Mouse (Mus musculus) ES-Bruce4 (cell line): ENCODE results near the gene Pgam5. TPM values are rescaled to one million over a fixed set of nuclear protein-coding genes. Genes with fewer than 3 reads are reported as not detected.

ENCODE experiments used
- H3K27ac ChIP-seq: 2 replicates; pipeline ENCODE4 v1.5.1; 2012; ENCODE audit warnings: low read length, inconsistent platforms; ENCODE audit not compliant: insufficient read depth
- H3K27me3 ChIP-seq: 2 replicates; pipeline ENCODE4 v1.6.1; 2012; ENCODE audit warnings: mild to moderate bottlenecking, low read length, inconsistent platforms; ENCODE audit not compliant: control insufficient read depth, poor library complexity, insufficient read depth, severe bottlenecking
- H3K36me3 ChIP-seq: 2 replicates; pipeline ENCODE4 v1.6.1; 2012; ENCODE audit warnings: inconsistent platforms, mild to moderate bottlenecking, low read length, moderate library complexity; ENCODE audit not compliant: control insufficient read depth, poor library complexity, insufficient read depth, severe bottlenecking
- H3K4me1 ChIP-seq: one replicate; pipeline ENCODE4 v1.8.1; 2011; ENCODE audit warnings: low read length; ENCODE audit not compliant: control insufficient read depth, insufficient read depth
- H3K4me3 ChIP-seq: 2 replicates; pipeline ENCODE4 v1.5.1; 2011; ENCODE audit warnings: low read depth, mild to moderate bottlenecking, low read length
- H3K9ac ChIP-seq: 2 replicates; pipeline ENCODE4 v1.6.1; 2012; ENCODE audit warnings: low read depth, mild to moderate bottlenecking, inconsistent platforms; ENCODE audit not compliant: poor library complexity, severe bottlenecking
- H3K9me3 ChIP-seq: replicated peaks from 2 replicates; pipeline ENCODE4 v1.6.1; 2012; ENCODE audit warnings: mild to moderate bottlenecking, low read length, inconsistent platforms; ENCODE audit not compliant: control insufficient read depth, poor library complexity, insufficient read depth, severe bottlenecking
- CTCF ChIP-seq: IDR thresholded peaks from one replicate; pipeline ENCODE4 v1.8.1; 2011; ENCODE audit warnings: low read depth, low read length
- EP300 ChIP-seq: IDR thresholded peaks from 2 replicates; pipeline ENCODE4 v1.6.1; 2011; ENCODE audit warnings: low read depth, low read length; ENCODE audit not compliant: insufficient read depth
- POLR2A ChIP-seq: IDR thresholded peaks from one replicate; pipeline ENCODE4 v1.8.1; 2011; ENCODE audit warnings: low read length; ENCODE audit not compliant: insufficient read depth
- polyA plus RNA-seq: library from polyadenylated mRNA; stranded (reverse); fragments of >200 nt; gene quantifications from 2 replicates; pipeline ENCODE4 v1.2.4, GENCODE M21; 2011; ENCODE audit warnings: low read depth; ENCODE audit not compliant: missing spikeins, insufficient read depth, insufficient read length

Pgam5 gene
- polyA plus RNA-seq, 1 experiment, result 66.7 TPM

- H3K9me3 ChIP-seq, result no peaks in the 10 kb centered on the region
- no peaks in the 10 kb centered on the region for H3K27me3 ChIP-seq
- H3K9ac ChIP-seq, result no peak overlapping the region
- no peak overlapping the region for H3K27ac ChIP-seq
- no peak for TF ChIP-seq POLR2A
- no peak for TF ChIP-seq EP300
- no peak for TF ChIP-seq CTCF
- H3K4me1 ChIP-seq, result no peaks in the 10 kb centered on the region
- no peak overlapping the region for H3K4me3 ChIP-seq
- H3K36me3 ChIP-seq, result peaks cover 63% of the 10 kb centered on the region
Measured at GRCm38 (mm10) chr5:110244091-110244490, 25.6 kb downstream of the Pgam5 start.

GRCm38 (mm10) chr5:110232346-110232745, 37.4 kb downstream of the Pgam5 start:
- no peak overlapping the region for H3K4me3 ChIP-seq

GRCm38 (mm10) chr5:110231638-110232037, 38.1 kb downstream of the Pgam5 start:
- peaks cover 15% of the 10 kb centered on the region for H3K36me3 ChIP-seq
- no peak overlapping the region for H3K27ac ChIP-seq
- peak overlapping the region; percentile 87 for H3K9ac ChIP-seq
- no peaks in the 10 kb centered on the region for H3K9me3 ChIP-seq
- no peaks in the 10 kb centered on the region for H3K27me3 ChIP-seq
- no peak for TF ChIP-seq POLR2A
- TF ChIP-seq EP300, result no peak
- no peak for TF ChIP-seq CTCF
- H3K4me1 ChIP-seq, result no peaks in the 10 kb centered on the region
- peak overlapping the region; percentile 60 for H3K4me3 ChIP-seq

More at GRCm38 (mm10) chr5:110232346-110232745, 37.4 kb downstream of the Pgam5 start:
- Histone ChIP-seq H3K4me1 (no peaks in the 10 kb centered on the region), H3K27me3 (no peaks in the 10 kb centered on the region), H3K9ac (no peak overlapping the region), H3K36me3 (peaks cover 17% of the 10 kb centered on the region), H3K9me3 (no peaks in the 10 kb centered on the region), H3K27ac (no peak overlapping the region)
- TF ChIP-seq EP300, result no peak
- no peak for TF ChIP-seq POLR2A
- no peak for TF ChIP-seq CTCF

GRCm38 (mm10) chr5:110230780-110231461, 38.8 kb downstream of the Pgam5 start, which contains the start of gene Ankle2:
TSS of gene Ankle2 (plus strand) at chr5:110231004.
- 0 out of 2 replicates have a peak, but pooled peaks cover 2% of the 10 kb centered on the region for H3K9me3 ChIP-seq
- H3K4me3 ChIP-seq, result peak within 1 kb of the TSS; percentile 76
- H3K9ac ChIP-seq, result peak within 1 kb of the TSS; percentile 87
- H3K36me3 ChIP-seq, result peaks cover 9% of the 10 kb centered on the region
- peak within 1 kb of the TSS; percentile 17 for H3K27ac ChIP-seq
- H3K27me3 ChIP-seq, result no peaks in the 10 kb centered on the region
- no peaks in the 10 kb centered on the region for H3K4me1 ChIP-seq
- TF ChIP-seq POLR2A (peak; percentile 60), CTCF (no peak), EP300 (0 out of 2 replicates have a peak, but pooled peaks have one; percentile 56)

- Histone ChIP-seq H3K4me3 (peak overlapping the region; percentile 76), H3K9ac (peak overlapping the region; percentile 87), H3K27me3 (no peaks in the 10 kb centered on the region), H3K9me3 (0 out of 2 replicates have a peak, but pooled peaks cover 2% of the 10 kb centered on the region), H3K4me1 (no peaks in the 10 kb centered on the region), H3K27ac (peak overlapping the region; percentile 17), H3K36me3 (peaks cover 7% of the 10 kb centered on the region)
- no peak for TF ChIP-seq POLR2A
- no peak for TF ChIP-seq EP300
- TF ChIP-seq CTCF, result no peak
Measured at GRCm38 (mm10) chr5:110230401-110230779, 39.3 kb downstream of the Pgam5 start.

- Histone ChIP-seq H3K4me3 (no peak overlapping the region), H3K9ac (no peak overlapping the region), H3K27me3 (0 out of 2 replicates have a peak, but pooled peaks cover 2% of the 10 kb centered on the region), H3K36me3 (no peaks in the 10 kb centered on the region), H3K9me3 (0 out of 2 replicates have a peak, but pooled peaks cover 2% of the 10 kb centered on the region), H3K4me1 (no peaks in the 10 kb centered on the region), H3K27ac (peak overlapping the region; percentile 92)
- TF ChIP-seq CTCF (no peak), EP300 (no peak), POLR2A (no peak)
Measured at GRCm38 (mm10) chr5:110227336-110227883, 42.3 kb downstream of the Pgam5 start.
